Mouse (Mus musculus) lung, postnatal 0 days (tissue): Measurements from ENCODE around the gene En2. TPM values are rescaled to one million over a fixed set of nuclear protein-coding genes. Genes with fewer than 3 reads are reported as not detected.

Experiments
- ATAC-seq: fragments of 200-750 bp; cut with Nextera tagmentation; 2 replicates; pipeline ENCODE4 v1.8.0; 2017; ENCODE audit warnings: moderate library complexity
- DNase-seq: peaks from one replicate; pipeline ENCODE4 v3.0.0-alpha.2; 2016; ENCODE audit warnings: low spot score
- H3K27ac ChIP-seq: fragments of 300-500 bp; sonication (generic); 2 replicates; pipeline ENCODE4 v1.5.1; 2014; ENCODE audit warnings: antibody characterized with exemption, mild to moderate bottlenecking, low read length, mixed read lengths
- H3K27me3 ChIP-seq: fragments of 300-500 bp; sonication (generic); replicated peaks from 2 replicates; pipeline ENCODE4 v1.6.1; 2014; ENCODE audit warnings: low read length, mixed read lengths; ENCODE audit not compliant: insufficient read depth
- H3K36me3 ChIP-seq: fragments of 300-500 bp; sonication (generic); 2 replicates; pipeline ENCODE4 v1.6.1; 2014; ENCODE audit warnings: low read length, mixed read lengths; ENCODE audit not compliant: insufficient read depth
- H3K4me1 ChIP-seq: fragments of 300-500 bp; sonication (generic); 2 replicates; pipeline ENCODE4 v1.6.1; 2014; ENCODE audit warnings: antibody characterized with exemption, low read depth, low read length, mixed read lengths; ENCODE audit not compliant: insufficient read depth
- H3K4me2 ChIP-seq: fragments of 300-500 bp; sonication (generic); replicated peaks from 2 replicates; pipeline ENCODE4 v1.6.1; 2014; ENCODE audit warnings: low read depth, mild to moderate bottlenecking, low read length, moderate library complexity, mixed read lengths
- H3K4me3 ChIP-seq: fragments of 300-500 bp; sonication (generic); 2 replicates; pipeline ENCODE4 v1.5.1; 2014; ENCODE audit warnings: low read depth, low read length
- H3K9ac ChIP-seq: fragments of 300-500 bp; sonication (generic); replicated peaks from 2 replicates; pipeline ENCODE4 v1.6.1; 2014; ENCODE audit warnings: low read depth, mild to moderate bottlenecking
- H3K9me3 ChIP-seq: fragments of 300-500 bp; sonication (generic); 2 replicates; pipeline ENCODE4 v1.6.1; 2016; ENCODE audit warnings: low read length, mixed read lengths
- CTCF ChIP-seq: IDR thresholded peaks from 2 replicates; pipeline ENCODE4 v1.5.1; 2016; ENCODE audit warnings: antibody characterized with exemption, mild to moderate bottlenecking
- EP300 ChIP-seq: IDR thresholded peaks from 2 replicates; pipeline ENCODE4 v1.6.1; 2016; ENCODE audit warnings: antibody characterized with exemption, mild to moderate bottlenecking, control low read depth
- WGBS: fragments of 180-500 bp; shearing (Covaris S2); extraction: QIAGEN DNeasy Blood & Tissue Kit; methylation state at CpG from one replicate; pipeline ENCODE4 v1.1.7; 2014; 5-methylcytosine and 5-hydroxymethylcytosine counted together
- polyA plus RNA-seq: library from polyadenylated mRNA; unstranded; fragments of >200 nt; fragmentation: Nextera tagmentation; extraction: Ambion mirVana; gene quantifications from 2 replicates; pipeline ENCODE4 v1.2.1, GENCODE M21; 2015

Gene En2
- polyA plus RNA-seq, 1 experiment from 2014 or later = not detected

DNA sequence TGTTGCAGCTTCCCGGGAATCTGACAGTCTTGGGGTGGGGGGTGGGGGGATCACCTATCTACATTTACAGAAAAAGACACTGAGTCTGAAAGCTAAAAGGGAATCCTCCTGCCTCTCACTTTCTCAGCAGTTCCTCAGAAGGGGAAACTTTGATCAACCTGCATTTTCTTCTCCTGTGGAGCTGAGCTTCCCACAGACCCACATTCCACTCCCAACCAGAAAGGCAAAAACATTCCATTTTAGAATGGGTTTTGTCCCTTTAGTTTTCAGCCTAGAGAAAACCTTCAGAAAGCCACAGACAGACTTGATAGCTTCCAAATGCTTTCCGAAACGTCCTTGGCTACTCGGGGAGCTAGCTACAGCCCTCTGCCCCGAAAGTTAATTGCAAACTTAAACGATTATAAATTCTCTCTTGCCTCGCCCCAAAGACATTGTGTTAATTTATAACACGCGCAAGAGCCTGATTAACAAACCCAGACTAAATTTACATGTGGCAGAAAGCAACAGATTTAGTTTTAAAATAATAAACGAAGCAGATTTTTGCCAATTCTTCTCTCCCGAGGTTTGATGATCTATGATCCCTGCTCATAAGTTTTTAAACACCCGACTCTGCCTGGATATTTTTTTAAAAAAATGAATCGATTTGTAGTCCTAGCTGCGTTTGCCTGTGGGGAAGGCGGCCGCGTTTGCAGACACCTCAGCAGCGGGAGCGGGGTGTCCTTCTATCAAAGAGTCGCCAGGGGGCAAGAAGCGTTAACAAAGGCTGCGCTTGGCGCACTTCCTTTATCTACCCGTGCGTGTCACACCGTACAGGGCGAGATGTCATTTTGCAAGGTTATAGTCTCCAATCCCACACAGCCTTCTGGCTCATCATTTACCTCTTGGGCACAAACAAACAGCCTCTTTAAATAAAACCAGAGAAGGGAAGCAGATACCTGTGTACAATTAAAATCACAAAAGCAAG is 42.7 kb upstream of the En2 start:
- H3K27ac ChIP-seq = no peak overlapping the region
- H3K36me3 ChIP-seq = no peaks in the 10 kb centered on the region
- DNase-seq (peak; percentile 79), ATAC-seq (peak; percentile 63)
- no peak overlapping the region for H3K4me3 ChIP-seq
- WGBS = 2% methylated on average over 27 of the region's 27 CpGs
- peaks cover 56% of the 10 kb centered on the region for H3K27me3 ChIP-seq
- H3K4me1 ChIP-seq = peaks cover 4% of the 10 kb centered on the region; the same call in 1 of the 2 replicates
- H3K9me3 ChIP-seq = no peaks in the 10 kb centered on the region
- no peak overlapping the region for H3K4me2 ChIP-seq
- TF ChIP-seq EP300 (no peak), CTCF (peak; percentile 72)
- H3K9ac ChIP-seq = no peak overlapping the region

DNA sequence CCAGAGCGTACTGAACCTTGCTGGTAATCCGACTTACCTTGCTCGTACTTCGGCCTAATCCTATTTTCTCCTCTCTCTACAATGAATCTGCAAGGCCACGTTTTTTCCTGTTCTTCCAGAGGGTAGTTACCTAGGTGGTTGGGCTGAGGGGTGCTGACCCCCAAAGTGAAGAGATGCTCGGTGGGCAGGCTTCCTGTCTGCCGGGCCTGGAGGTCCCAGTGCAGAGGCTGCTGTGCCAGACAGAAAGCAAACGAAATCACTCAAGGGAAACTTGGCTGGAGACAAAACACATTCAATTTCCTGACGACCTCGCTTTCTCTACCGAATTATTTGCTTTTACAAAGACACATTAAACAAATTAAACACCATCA is 42.1 kb upstream of the En2 start:
- ATAC-seq = no peak
- TF ChIP-seq EP300 (no peak), CTCF (no peak)
- no peak overlapping the region for H3K27ac ChIP-seq
- peaks cover 54% of the 10 kb centered on the region for H3K27me3 ChIP-seq
- H3K36me3 ChIP-seq = no peaks in the 10 kb centered on the region
- H3K4me1 ChIP-seq = peaks cover 1% of the 10 kb centered on the region; the same call in 1 of the 2 replicates
- no peak overlapping the region for H3K4me2 ChIP-seq
- no peak overlapping the region for H3K4me3 ChIP-seq
- H3K9me3 ChIP-seq = no peaks in the 10 kb centered on the region
- WGBS = 4% methylated on average over 11 of the region's 11 CpGs
- DNase-seq = no peak
- H3K9ac ChIP-seq = no peak overlapping the region

DNA sequence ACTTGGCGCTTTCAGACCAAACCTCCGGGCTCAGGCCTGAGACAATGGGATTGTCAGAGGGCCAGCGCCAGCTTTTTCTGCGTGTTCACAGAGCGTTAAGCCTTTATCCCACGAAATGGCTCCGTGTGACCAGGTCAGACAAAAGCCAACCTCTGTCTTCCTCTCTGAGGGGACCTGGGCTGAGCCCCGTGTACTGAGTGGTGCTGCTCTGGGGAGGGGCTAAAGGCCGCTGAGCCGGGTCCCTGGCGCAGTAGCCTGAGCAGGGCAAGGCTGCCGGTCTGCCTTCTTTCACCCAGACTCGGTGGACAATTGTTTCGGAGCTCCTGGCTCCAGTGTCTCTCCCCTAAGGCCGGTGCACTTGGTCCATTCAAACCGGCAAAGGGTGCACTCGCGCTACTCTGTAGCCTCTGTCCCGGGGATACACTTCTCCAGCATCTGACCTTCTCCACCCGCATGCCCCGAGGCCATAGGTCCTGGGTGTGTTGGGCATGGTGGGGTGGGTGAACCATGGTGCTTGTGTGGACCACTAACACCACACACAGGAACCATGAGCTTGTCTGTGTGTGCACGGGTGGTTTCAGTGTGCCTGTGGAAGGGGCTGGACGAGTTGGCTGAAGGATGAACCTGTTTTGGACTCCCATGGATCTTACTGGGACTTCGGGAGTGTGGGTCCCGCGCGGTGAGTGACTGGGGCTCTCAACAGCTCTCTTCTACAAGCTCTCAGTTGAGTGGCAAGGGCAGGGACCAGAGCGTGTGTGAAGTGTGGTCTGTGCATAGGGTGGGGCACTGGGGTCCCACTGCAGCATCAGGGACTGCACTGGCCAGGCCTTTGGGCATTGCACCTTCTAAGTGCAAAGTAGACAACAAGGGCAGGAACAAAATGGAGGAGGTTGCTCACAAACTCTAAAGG is 40.9 kb upstream of the En2 start:
- Histone ChIP-seq H3K4me2 (no peak overlapping the region), H3K36me3 (no peaks in the 10 kb centered on the region), H3K4me1 (no peaks in the 10 kb centered on the region), H3K27ac (no peak overlapping the region), H3K4me3 (no peak overlapping the region), H3K27me3 (peaks cover 49% of the 10 kb centered on the region), H3K9me3 (no peaks in the 10 kb centered on the region), H3K9ac (no peak overlapping the region)
- TF ChIP-seq EP300 (no peak), CTCF (no peak)
- no peak for ATAC-seq
- no peak for DNase-seq
- WGBS = 3% methylated on average over 27 of the region's 28 CpGs

DNA sequence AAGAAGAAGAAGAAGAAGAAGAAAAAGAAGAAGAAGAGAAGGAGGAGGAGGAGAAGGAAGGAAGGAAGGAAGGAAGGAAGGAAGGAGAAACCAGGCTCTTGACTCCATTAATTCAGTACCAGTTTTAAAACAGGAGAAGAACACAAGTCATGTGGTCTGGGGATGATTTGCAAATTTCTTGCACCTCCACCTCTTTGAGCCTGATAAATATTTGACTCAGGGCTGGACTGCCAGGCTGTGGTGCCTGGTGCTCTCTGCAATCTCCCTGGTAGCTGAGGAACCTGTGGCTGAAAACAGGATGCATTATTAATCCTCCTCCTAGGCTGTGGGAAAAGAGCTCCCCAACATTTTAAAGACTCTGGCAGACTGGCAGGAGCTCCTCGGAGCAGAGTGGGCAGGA is 36.6 kb upstream of the En2 start:
- DNase-seq = no peak
- Histone ChIP-seq H3K9me3 (no peaks in the 10 kb centered on the region), H3K9ac (no peak overlapping the region), H3K4me1 (no peaks in the 10 kb centered on the region), H3K4me2 (no peak overlapping the region), H3K27me3 (peaks cover 21% of the 10 kb centered on the region), H3K36me3 (no peaks in the 10 kb centered on the region), H3K27ac (no peak overlapping the region), H3K4me3 (no peak overlapping the region)
- no peak for ATAC-seq
- TF ChIP-seq CTCF (no peak), EP300 (no peak)
- WGBS = 27% methylated on average over 1 of the region's 1 CpGs

DNA sequence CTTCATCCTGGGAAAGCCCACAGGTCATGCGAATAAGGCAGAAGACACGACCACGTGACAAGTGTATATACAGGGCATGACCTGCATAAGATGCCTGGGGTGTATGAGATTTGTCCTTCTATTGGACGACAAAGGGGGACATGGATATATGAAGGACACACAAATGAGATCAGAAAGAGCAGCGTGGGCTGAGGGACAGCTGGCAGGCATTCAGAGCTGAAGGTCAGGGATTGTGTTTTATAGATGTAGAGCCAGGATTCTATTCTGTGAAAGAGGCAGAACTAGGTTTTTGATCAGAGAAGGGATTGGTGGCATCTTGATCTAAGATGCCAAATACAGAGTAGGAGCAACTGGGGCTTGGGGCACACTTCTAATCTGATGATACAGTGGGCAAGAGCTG is 33.3 kb upstream of the En2 start:
- no peak for TF ChIP-seq CTCF
- no peak for TF ChIP-seq EP300
- H3K4me2 ChIP-seq = no peak overlapping the region
- no peak for ATAC-seq
- no peaks in the 10 kb centered on the region for H3K36me3 ChIP-seq
- no peaks in the 10 kb centered on the region for H3K9me3 ChIP-seq
- H3K27ac ChIP-seq = no peak overlapping the region
- H3K27me3 ChIP-seq = peaks cover 8% of the 10 kb centered on the region; the same call in 1 of the 2 replicates
- H3K4me1 ChIP-seq = no peaks in the 10 kb centered on the region
- H3K9ac ChIP-seq = no peak overlapping the region
- 73% methylated on average over 5 of the region's 5 CpGs for WGBS
- no peak for DNase-seq
- no peak overlapping the region for H3K4me3 ChIP-seq

DNA sequence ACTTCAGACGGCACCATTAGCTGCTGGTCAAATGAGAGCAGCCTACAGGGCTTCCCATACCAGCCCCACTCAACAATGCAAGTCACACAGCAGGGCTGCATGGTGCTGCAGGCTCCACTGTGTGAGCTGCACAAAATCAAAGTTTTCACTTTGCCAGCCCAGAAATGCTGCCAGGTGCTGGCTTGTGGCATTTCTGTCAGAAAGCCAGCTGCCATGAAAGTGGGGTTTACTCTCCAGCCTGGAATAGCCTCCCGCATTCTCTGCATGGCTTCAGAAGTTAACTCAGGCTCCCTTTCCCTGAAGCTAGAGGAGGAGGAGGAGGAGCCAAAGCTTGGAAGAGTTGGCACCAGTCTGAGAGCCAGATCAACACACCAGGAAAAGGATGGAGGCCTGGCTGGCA is 29.1 kb upstream of the En2 start:
- TF ChIP-seq EP300 = no peak
- TF ChIP-seq CTCF = no peak
- Histone ChIP-seq H3K4me2 (no peak overlapping the region), H3K4me3 (no peak overlapping the region), H3K4me1 (no peaks in the 10 kb centered on the region), H3K9me3 (no peaks in the 10 kb centered on the region), H3K27me3 (0 out of 2 replicates have a peak, but pooled peaks cover 3% of the 10 kb centered on the region), H3K27ac (no peak overlapping the region), H3K36me3 (no peaks in the 10 kb centered on the region), H3K9ac (no peak overlapping the region)
- ATAC-seq = no peak
- DNase-seq = no peak
- 29% methylated on average over 2 of the region's 2 CpGs for WGBS
